In genomic region chr9:96868546-96868945, GRCm38 (mm10) we compare ENCODE assay signal across 12 mouse cellular contexts.
"Had no signal": no experiment of that assay in that cellular context is flagged by ENCODE, and none has a peak within 500 bp of the region (broad histone marks: within the 10 kb centered on the region; RNA-seq: fewer than 3 reads in every experiment).

No protein-coding gene starts in this region.

- H3K4me3 ChIP-seq: limb, embryonic 15.5 days; midbrain, embryonic 10.5 days; neural tube, embryonic 12.5 days had no signal

- H3K9me3 ChIP-seq: limb, embryonic 15.5 days; neural tube, embryonic 12.5 days had no signal

- H3K9ac ChIP-seq: limb, embryonic 15.5 days; liver, embryonic 14.5 days; neural tube, embryonic 12.5 days had no signal

- H3K4me1 ChIP-seq: neural tube, embryonic 12.5 days had no signal

- H3K27me3 ChIP-seq: limb, embryonic 15.5 days; neural tube, embryonic 12.5 days had no signal

- H3K27ac ChIP-seq: limb, embryonic 15.5 days; liver, embryonic 14.5 days; midbrain, embryonic 10.5 days; neural tube, embryonic 12.5 days had no signal

- H3K36me3 ChIP-seq: limb, embryonic 15.5 days; neural tube, embryonic 12.5 days had no signal

- DNase-seq: kidney, adult 2 months; kidney, postnatal 36 days; layer of hippocampus, adult 9-11 months; layer of hippocampus, postnatal 36 days; lung, adult 18-20 months; midbrain, embryonic 14.5 days; right cerebral cortex, postnatal 25 days; thymus, postnatal 4 days had no signal
